Mouse (Mus musculus) spleen, adult 2 months (tissue): Measurements from ENCODE around the gene Tnik. TPM values are rescaled to one million over a fixed set of nuclear protein-coding genes. Genes with fewer than 3 reads are reported as not detected.

Experiments
- DNase-seq, 2 experiments: peaks; one replicate each; pipeline versions ENCODE4 v3.0.0 to v3.0.0-alpha.2; 2012 to 2021; ENCODE audit warnings: low spot score in 2 of 2, low read depth in 1 of 2
- H3K27ac ChIP-seq: fragments of 200-500 bp; 2 replicates; pipeline ENCODE4 v1.5.1; 2012; ENCODE audit warnings: low read length, inconsistent platforms; ENCODE audit not compliant: insufficient read depth
- H3K27me3 ChIP-seq: fragments of 200-500 bp; 2 replicates; pipeline ENCODE4 v1.6.1; 2012; ENCODE audit warnings: mild to moderate bottlenecking, moderate library complexity, low read length, inconsistent platforms; ENCODE audit not compliant: control insufficient read depth, insufficient read depth
- H3K36me3 ChIP-seq: fragments of 200-500 bp; 2 replicates; pipeline ENCODE4 v1.6.1; 2012; ENCODE audit warnings: mild to moderate bottlenecking, low read length, inconsistent platforms; ENCODE audit not compliant: control insufficient read depth, insufficient read depth
- H3K4me1 ChIP-seq: fragments of 200-500 bp; 2 replicates; pipeline ENCODE4 v1.6.1; 2011; ENCODE audit warnings: inconsistent platforms; ENCODE audit not compliant: control insufficient read depth, insufficient read depth, insufficient read length
- H3K4me3 ChIP-seq: fragments of 200-500 bp; 2 replicates; pipeline ENCODE4 v1.5.1; 2011; ENCODE audit warnings: mild to moderate bottlenecking, inconsistent platforms; ENCODE audit not compliant: insufficient read depth, insufficient read length; ENCODE audit errors: extremely low read depth
- CTCF ChIP-seq: fragments of 200-500 bp; IDR thresholded peaks from 2 replicates; pipeline ENCODE4 v1.5.1; 2011; ENCODE audit warnings: mild to moderate bottlenecking, inconsistent platforms; ENCODE audit not compliant: insufficient read depth, insufficient read length, insufficient replicate concordance; ENCODE audit errors: extremely low read depth
- POLR2A ChIP-seq: fragments of 200-500 bp; IDR thresholded peaks from 2 replicates; pipeline ENCODE4 v1.6.1; 2011; ENCODE audit warnings: low read depth, low read length, inconsistent platforms
- WGBS: fragments of 180-500 bp; shearing (Covaris S2); methylation state at CpG from one replicate; pipeline ENCODE4 v1.1.7; 2018; 5-methylcytosine and 5-hydroxymethylcytosine counted together
- polyA plus RNA-seq: library from polyadenylated mRNA; depleted of rRNA; stranded (reverse); fragments of >200 nt; gene quantifications from 2 replicates; pipeline ENCODE4 v1.2.3, GENCODE M21; 2012

The Tnik gene
- polyA plus RNA-seq, 1 experiment: 5.5 TPM

DNA sequence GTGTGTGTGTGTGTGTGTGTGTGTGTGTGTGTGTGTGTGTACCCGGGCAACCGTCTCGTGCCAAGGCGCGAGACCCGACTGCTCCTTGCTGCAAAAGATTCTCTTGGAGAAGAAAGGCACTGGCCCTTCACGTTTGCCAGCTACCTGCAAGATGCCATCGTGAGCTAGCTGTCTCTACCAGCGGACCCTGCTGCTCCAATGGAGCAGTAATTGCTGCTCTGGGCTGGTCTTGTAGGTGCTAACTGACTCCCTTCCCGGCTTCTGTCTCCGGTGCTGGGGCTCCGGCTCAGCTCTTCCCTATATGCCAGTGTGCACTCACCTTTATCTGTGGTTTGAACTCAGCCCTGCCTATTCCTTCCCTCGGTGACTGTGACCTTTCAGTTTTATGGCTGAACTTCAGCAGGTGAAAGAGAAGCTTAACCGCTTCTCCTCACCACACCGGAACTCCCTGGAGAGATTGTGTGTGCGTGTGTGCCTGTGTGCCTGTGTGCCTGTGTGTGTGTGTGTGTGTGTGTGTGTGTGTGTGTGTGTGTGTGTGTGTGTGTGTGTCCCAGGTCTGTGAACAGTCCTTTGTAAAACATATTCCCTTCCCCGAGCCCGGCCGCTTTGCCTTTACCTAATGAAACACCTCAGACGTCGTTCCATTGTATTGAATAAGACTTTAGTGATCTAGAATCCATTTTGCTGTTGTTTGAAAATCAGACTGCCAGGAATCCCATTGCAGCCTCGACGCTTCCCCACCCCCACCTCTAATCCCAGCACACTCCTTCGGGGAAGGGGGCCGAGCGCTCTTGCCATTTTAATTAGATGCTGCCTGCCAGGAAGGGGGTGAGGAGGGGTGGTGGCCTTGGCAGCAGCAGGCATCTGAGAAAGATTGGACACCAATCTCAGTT lies 1.2 kb downstream of the Tnik start:
- H3K27me3 ChIP-seq: no peaks in the 10 kb centered on the region
- peaks cover 4% of the 10 kb centered on the region; the same call in 1 of the 2 replicates for H3K4me1 ChIP-seq
- peak overlapping the region; percentile 85 for H3K4me3 ChIP-seq
- H3K36me3 ChIP-seq: no peaks in the 10 kb centered on the region
- 6% methylated on average over 26 of the region's 26 CpGs for WGBS
- peak overlapping the region; percentile 84 for H3K27ac ChIP-seq
- TF ChIP-seq CTCF (no peak), POLR2A (no peak)
- DNase-seq: peak; percentile 19 to 20

GRCm38 (mm10) chr3:28264841-28265150 lies 1.8 kb downstream of the Tnik start:
- TF ChIP-seq CTCF: no peak
- no peak for TF ChIP-seq POLR2A
- Histone ChIP-seq H3K4me1 (peaks cover 4% of the 10 kb centered on the region; the same call in 1 of the 2 replicates), H3K36me3 (no peaks in the 10 kb centered on the region), H3K27ac (no peak overlapping the region; the same call in 1 of the 2 replicates), H3K4me3 (peak overlapping the region; percentile 85), H3K27me3 (no peaks in the 10 kb centered on the region)
- DNase-seq: no peak
- 43% methylated on average over 5 of the region's 5 CpGs for WGBS

DNA sequence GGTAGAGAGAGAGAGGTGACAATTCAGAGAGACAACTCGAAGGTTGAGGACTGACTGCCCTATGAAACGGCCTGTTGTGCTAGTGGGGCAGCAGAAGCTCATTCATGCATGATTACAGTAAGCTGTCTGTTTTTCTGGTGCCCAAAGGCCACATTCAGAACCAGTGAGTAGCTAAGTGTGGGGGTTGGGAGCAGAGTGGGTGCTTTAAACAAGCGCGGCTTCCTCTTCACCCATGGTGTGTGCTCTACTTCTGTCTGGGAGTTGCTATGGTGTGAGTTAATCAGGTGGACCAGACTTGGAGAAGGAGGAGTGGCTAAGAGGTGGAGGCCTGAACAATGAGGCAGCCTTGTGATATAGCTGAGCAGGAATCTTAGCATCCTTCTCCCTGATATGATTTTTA lies 2.2 kb downstream of the Tnik start:
- no peak for DNase-seq
- Histone ChIP-seq H3K36me3 (no peaks in the 10 kb centered on the region), H3K4me1 (peaks cover 4% of the 10 kb centered on the region; the same call in 1 of the 2 replicates), H3K4me3 (peak overlapping the region; percentile 85), H3K27ac (no peak overlapping the region), H3K27me3 (no peaks in the 10 kb centered on the region)
- 24% methylated on average over 4 of the region's 4 CpGs for WGBS
- TF ChIP-seq POLR2A (no peak), CTCF (no peak)

DNA sequence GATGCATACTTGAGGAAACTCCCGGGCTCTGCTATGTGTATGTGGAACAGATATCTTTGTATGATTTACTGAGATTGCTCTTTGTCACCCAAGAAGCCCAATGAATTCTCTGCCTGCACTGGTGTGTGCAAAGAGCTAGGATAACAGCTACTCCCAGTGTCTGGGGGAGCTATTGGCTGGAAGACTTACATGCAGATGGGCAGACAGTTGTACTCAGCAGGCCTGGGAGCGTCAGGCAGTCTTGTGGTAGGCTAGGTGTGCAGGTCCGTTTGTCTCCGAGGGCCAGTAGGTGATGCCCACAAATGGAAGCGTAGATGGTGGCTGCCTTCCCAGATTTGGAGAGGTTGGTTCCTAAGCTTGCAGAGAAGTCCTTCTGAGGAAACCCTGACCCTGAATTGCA lies 2.6 kb downstream of the Tnik start:
- DNase-seq: no peak
- Histone ChIP-seq H3K27me3 (no peaks in the 10 kb centered on the region), H3K4me1 (peaks cover 4% of the 10 kb centered on the region; the same call in 1 of the 2 replicates), H3K4me3 (no peak overlapping the region), H3K27ac (no peak overlapping the region), H3K36me3 (no peaks in the 10 kb centered on the region)
- TF ChIP-seq POLR2A (no peak), CTCF (no peak)
- 82% methylated on average over 5 of the region's 5 CpGs for WGBS

DNA sequence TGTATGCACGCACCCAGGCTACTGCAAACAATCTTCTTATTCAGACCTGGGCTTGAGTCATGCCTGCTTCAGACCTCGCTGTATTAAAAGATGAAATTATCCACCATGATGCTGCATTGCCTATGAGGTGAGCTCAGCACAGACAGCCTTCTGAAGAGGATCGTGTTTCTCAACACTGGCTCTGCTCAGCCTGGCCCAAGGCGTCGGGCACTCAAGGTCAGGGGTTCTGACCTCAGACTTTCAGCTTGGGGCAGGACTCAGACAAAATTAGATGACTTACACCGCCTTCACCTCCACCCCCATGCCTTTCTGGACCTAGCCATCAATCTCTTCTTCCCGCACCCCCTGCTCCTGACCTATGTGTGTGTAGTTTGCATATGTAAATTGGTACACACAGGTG lies 4.2 kb downstream of the Tnik start:
- H3K27me3 ChIP-seq: no peaks in the 10 kb centered on the region
- H3K36me3 ChIP-seq: no peaks in the 10 kb centered on the region
- TF ChIP-seq CTCF (no peak), POLR2A (no peak)
- peaks cover 3% of the 10 kb centered on the region; the same call in 1 of the 2 replicates for H3K4me1 ChIP-seq
- whole genome bisulfite sequencing: 92% methylated on average over 7 of the region's 7 CpGs
- H3K27ac ChIP-seq: no peak overlapping the region
- DNase-seq: no peak
- H3K4me3 ChIP-seq: no peak overlapping the region

DNA sequence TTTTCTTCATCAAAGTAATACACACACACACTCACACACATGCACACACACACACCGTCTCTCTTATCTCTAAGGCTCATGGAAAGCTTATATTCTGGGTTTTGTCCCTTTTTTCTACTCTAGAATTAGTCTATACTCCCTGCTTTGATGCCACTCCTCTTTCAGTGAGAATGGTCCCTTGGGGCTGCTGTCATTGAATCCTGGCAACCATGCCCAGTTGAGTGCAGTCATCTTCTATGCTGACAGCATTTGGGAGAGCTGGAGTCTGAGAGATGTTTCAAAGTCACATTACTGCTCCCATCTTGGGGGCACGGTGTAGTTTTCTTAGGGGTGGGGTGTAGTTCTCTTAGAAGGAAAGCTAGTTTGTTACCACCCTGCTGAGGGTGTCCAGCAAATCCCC lies 6.7 kb downstream of the Tnik start:
- WGBS: 77% methylated on average over 2 of the region's 2 CpGs
- H3K27ac ChIP-seq: no peak overlapping the region
- H3K4me1 ChIP-seq: no peaks in the 10 kb centered on the region
- H3K36me3 ChIP-seq: no peaks in the 10 kb centered on the region
- H3K27me3 ChIP-seq: no peaks in the 10 kb centered on the region
- TF ChIP-seq CTCF (no peak), POLR2A (no peak)
- H3K4me3 ChIP-seq: no peak overlapping the region
- no peak for DNase-seq

- H3K27me3 ChIP-seq: no peaks in the 10 kb centered on the region
- no peak overlapping the region for H3K4me3 ChIP-seq
- no peaks in the 10 kb centered on the region for H3K4me1 ChIP-seq
- TF ChIP-seq CTCF (no peak), POLR2A (no peak)
- no peak overlapping the region for H3K27ac ChIP-seq
- no peak for DNase-seq
- H3K36me3 ChIP-seq: no peaks in the 10 kb centered on the region
These were observed 8.9 kb downstream of the Tnik start for GRCm38 (mm10) chr3:28271884-28272283.
